Mouse (Mus musculus) urinary bladder, adult 18-20 months (tissue): ENCODE results near the gene Ftcd.

ENCODE experiments used
- DNase-seq, 2 experiments: peaks; one replicate each; pipeline ENCODE4 v3.0.0; 2022; ENCODE audit warnings: low spot score in 2 of 2, mixed read lengths in 2 of 2

Ftcd gene

DNA sequence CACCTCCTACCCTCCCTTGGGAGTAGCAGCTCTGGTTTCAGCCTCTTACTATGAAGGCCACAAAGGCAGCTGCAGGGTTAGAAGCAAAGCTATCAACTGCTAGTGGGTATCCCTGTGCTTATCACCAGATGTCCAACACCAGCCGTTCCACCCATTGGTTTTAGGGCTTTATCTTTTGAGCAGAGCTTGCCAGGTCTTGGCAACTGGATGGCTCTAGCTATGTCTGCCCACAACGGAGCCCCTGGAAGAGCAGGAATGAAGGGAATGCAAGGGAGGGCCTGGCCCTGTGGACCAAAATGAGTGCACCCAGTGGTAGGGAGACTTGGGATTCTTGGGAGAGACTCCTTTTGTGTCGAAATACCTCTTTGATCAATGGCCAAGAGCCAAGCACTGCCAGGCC, 27.2 kb downstream of the Ftcd start:
- DNase-seq = no peak

DNA sequence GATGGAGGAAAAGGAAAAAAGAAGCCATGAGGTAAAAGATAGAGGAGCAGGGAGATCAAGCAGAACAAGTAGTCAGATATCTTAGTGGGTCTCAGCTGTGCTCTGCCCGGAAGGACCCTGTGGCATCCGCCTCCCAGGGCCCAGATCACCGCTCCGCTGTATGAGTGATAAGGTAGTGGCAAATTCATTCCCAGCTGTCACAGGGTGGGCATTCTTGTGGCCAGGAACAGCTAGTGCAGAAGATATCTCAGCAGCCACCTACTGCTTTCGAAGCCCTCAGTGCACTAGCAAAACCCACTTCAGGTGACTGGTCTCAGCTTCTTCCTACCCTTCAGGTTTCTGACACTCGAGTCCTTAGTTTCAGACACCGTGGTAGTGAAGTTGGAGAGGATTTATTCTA, 37.0 kb downstream of the Ftcd start:
- no peak for DNase-seq

DNA sequence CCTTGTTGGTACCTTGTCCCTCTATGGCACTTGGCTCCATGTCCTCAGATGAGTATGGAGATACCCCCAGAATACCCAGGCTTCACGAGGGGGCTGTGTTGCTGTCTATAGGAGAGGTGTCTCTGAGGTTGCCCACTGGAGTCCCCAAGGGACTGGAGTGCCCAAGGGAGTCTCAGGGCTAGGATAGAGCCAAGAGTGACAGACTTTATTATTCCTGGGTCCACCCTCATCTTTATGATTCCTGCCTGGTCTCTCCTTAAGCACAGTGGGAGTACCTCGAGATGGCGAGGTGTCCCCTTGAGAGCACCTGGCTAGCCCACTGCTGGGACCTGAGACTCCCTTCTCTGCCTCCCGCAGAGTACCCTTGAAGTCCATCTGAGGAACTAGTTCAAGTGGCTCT, 47.0 kb downstream of the Ftcd start:
- DNase-seq = no peak

DNA sequence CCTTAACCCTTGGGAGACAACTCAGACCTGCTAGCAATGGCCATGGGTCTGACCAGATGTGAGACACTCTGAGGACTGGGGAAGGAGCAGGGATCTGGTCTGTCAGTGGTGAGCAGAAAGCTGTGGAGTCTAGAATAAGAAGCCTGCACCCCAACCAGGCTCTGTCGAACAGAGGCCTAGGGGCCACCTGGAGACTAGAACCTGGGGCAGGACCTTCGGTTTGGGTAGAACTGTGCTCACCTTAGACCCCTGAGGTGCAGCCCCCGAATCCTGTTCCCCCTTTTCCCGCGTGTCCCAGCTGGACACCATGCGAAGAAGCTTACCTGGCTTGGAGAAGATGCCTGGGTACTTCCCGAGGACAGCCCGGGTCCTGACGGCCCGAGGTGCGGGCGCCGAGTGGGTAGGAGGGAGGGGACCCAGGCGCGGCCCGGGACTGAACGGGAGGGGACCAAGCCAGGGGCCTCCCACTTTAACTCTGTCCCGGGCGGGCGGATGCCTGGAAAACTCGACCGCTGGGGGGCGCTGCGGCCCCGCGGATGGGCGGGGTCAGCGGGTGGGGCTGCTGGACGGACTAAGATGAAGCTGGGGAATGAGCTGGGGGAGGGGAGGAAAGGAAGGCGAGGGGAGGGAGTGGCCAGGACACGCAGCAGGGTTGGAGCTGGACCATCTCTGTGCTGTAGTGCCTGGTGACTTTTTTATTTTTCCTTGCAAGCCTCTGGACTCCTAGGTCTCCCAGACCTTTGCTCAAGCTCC, 47.7 kb downstream of the Ftcd start, which contains the start of gene Col6a2:
TSS of gene Col6a2 (minus strand) at position 703 of the 753 bp plus-strand sequence.
- peak; percentile 79 to 91 for DNase-seq

DNA sequence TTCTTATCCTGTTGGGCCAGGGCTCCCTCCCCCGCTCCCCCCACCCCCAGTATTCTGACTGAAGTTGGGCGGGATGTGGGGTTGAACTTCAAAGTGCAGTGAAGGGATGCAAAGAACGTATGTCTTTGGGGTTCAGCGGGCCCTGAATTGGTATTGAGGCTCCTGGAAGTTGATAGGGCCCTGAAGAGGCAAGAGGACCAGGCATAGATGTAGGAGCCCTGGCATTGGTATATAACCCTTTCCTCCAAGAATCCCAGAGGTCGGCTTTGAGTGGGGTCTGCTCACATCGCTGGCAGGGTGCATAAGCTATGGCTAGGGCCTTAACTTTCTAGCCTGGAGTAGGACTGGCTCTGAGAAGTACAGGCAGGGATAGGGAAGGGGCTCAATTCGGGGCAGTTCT, 48.3 kb downstream of the Ftcd start:
- no peak for DNase-seq

DNA sequence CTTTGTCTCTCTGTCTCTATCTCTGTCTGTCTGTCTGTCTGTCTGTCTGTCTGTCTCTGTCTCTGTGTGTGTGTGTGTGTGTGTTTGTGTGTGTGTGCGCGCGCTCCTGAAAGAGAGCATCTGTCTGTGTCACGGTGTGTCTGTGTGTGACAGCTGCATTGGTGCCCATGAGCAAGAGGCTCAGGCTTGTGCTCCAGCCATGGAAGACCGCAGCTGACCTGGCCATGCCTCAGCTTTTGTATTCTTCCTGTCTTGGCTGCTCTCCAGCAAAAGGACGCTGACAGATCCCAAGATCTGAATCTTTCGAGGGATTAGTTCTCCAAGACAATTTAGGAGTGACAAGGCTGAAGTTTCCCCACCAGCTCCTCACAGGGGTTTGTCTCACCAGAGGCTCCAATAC, 49.5 kb downstream of the Ftcd start:
- DNase-seq = no peak

DNA sequence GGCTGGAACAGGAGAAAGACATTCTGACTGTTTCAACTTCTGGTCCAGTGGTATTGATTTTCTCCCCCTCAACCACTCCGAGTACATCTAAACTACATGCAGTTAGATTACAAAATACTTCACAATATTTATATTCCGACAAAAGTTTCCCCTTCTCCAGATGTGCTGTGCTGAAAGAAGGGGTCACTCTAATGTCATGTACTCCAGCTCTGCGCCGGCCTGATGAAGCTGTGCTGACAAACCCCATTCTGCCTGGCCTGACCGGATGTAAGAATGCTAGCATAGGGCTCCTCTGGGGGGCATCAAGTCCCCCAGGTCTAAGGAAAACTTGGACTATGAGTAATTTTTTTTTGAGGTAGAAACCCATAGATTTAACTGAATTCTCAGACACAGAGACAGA, 52.3 kb downstream of the Ftcd start:
- DNase-seq = no peak

DNA sequence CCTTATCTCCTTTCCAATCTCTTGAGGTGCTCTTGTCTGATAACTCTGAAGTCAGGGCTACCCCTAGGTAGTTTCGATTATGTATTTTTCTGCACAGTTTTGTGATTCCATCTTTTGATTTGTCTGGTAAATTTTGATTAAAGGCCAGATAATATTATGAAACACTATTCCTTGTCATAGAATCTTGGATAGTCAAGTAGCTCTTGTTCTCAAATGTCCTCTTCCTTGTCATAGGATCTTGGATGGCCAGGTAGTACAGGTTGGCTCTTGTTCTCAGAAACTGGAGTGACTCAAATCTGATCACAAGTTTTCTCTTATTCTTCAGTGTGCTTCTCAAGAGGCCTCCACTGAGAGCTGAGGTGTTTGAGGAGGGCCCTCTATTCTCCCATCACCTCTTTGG, 55.2 kb downstream of the Ftcd start:
- no peak for DNase-seq

DNA sequence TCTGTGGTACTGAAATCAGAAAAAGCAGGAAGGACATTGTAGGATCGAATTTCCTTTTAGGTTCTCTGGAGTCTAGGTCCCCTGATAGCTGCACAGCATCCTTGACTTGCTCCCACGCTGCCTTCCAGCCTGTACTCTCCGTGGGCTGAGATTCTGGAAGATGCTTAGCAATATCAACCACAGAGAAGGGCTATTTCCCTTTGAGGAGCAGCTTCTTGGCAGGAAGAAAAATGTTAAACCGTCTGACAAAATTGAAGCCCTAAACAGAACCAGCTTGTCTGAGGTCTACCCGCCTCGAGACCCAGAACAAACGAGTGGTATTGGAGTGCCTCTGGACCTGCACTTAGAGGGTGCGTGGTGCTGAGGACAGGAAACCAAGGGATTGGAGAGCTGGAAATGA, 57.2 kb downstream of the Ftcd start:
- DNase-seq = no peak

DNA sequence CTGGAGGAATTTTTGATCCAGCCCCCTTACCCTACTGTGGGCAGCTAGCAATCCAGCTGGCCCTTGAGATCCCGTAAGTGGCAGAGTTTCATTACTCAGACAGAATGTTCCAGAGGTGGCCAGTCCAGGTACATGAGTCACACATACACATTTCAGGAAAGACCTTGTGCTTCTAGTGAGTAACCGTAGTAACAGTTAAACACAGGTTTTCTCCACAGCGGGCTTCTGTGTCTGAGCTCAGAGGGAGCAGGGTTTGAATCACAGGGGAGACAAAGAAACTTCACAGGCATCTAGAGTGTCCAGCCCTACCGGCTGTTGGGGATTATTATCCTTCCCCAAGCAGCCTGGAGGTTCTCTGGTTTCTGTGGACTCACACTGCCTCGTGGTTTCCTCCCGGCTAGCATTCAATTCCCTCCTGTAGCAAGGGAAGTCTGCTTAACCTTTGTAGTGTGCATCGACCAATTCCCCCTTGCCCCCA, 58.7 kb downstream of the Ftcd start:
- no peak for DNase-seq

DNA sequence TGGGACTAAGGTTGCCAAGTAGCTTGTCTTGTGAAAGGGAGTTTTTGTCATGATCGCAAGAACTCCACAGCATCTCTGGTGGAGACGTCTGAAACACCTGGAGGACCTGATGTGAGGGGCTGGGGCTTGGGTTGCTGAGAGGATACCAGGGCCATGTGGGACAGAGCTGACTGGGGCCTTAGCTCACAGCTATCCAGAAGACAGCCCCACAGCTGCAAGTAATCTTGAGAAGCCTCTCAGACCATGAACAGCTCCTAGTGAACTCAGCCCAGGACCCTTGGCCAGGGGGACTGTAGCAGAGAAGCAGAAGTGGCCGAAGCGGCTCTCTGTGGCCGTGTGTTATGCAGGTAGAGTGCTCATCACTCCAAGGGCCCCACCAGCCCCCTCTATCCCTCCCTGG, 59.1 kb downstream of the Ftcd start:
- no peak for DNase-seq

DNA sequence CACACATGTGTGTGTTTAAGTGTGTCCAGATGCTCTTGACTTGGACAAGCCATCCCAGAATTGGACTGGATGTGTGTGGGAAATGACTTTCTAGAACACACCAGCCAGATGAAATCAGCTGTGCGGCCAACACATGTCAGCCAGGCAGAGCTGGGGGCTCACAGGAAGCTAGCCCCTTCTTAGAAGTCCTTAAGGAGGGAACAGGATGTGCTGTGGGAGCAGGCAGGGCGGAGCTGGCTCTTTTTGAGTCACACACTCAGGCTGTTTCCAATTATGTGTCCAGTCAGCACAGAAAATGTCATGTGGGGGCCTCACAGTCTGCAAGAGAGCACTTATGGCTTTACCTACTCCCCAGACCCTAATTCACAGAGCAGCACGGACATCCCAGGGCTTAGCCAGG, 60.6 kb downstream of the Ftcd start:
- no peak for DNase-seq

DNA sequence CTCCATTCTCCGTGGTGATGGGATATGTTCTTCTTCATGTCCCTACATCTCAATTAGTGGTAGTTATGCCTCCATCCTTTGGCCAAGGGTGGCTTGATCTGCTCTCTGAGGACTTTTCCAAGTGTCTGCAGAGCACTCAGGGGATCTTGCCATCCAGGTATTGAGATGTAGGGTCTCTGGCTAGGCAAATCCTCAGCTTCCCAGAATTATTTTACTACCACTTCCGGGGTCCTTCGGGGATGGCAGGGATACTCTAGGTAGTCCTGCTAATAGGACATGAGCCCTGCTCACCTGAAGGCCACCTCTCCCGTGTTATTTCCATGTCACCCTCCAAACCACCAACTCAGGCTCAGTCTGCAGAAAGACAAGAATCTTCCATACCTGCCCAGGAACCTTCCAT, 61.2 kb downstream of the Ftcd start:
- no peak for DNase-seq
